Mouse (Mus musculus) CD4-positive naive resting alpha-beta T cell, adult 76 days (primary cell): ENCODE data around the gene Npb. TPM values are rescaled to one million over a fixed set of nuclear protein-coding genes. Genes with fewer than 3 reads are reported as not detected.

Experiments
- total RNA-seq: library from RNA; stranded (reverse); gene quantifications from one replicate; pipeline ENCODE4 v1.2.4, GENCODE M21; 2023

The Npb gene
- 6.0 TPM for total RNA-seq

DNA sequence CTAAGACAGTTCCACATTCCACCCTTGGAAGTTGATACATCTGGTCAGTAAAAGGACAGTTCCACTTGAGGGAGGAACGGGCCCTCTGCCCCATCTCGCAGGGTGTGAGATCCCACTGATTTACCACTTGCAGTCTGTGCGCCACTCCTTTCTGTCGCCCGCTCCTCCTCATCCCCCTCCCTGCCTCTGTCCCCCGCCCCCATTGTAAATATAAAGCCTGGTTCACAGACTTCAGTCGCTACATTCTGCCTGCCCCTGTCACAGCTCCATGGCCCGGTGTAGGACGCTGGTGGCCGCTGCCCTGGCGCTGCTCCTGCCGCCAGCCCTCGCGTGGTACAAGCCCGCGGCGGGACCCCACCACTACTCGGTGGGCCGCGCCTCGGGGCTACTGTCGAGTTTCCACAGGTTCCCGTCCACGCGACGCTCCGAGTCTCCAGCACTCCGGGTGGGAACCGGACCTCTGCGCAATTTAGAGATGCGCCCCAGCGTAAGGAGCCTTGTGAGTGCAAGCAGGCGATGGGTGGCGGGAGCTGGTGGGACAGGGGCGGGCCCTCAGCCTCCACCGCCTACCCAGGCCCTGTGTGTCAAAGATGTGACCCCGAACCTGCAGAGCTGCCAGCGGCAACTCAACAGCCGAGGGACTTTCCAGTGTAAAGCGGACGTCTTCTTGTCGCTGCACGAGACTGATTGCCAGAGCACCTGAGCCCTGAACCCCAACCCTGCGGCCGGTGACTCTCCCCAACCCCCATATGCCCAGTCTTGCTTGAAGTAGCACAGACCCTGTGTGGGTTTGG lies at the start of gene Npb:
Gene Npb, plus strand, starts transcription at position 237 of the 794 bp plus-strand sequence.

DNA sequence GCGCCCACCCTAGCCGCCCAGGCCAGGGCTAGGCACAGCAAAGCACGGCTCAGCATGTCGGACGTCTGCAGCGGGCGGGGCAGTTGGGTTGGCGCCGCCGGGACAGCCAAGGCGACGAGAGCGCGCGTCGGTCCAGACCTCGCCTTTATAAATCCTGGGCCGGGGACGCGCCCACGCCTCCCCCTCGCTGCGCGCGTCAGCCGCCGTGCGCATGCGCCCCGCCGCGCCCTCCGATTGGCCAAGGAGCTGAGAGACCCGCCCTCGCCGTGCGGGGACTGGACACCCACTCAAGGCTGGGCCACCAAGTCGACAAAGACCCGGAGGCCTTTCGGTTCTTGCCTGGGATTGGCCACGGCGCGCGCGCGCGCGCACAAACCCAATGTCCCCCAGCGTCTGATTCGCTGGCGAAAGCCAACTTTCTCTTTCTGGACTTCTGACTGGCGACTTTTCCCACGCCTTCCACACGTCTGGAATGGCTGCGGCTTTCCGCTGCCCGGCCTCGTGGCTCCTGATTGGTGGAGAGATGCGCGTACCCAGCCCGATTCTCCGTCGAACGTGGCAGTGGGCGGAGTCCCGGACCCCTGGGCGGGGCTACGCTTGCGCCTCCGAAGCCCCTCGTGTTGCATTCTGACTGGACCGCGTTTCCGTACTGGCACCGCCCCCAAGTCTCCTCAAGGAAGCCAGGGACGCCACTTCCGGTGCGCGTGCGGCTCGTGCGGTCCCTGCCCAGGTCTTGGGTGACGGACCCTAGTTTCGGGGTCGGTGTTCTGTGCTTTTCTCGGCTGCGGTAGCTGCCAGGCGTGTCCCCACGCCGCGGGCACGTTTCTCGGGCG lies 35.3 kb upstream of the Npb start, which contains the start of gene P4hb:
Gene P4hb, minus strand, starts transcription at position 502 of the 833 bp plus-strand sequence.

DNA sequence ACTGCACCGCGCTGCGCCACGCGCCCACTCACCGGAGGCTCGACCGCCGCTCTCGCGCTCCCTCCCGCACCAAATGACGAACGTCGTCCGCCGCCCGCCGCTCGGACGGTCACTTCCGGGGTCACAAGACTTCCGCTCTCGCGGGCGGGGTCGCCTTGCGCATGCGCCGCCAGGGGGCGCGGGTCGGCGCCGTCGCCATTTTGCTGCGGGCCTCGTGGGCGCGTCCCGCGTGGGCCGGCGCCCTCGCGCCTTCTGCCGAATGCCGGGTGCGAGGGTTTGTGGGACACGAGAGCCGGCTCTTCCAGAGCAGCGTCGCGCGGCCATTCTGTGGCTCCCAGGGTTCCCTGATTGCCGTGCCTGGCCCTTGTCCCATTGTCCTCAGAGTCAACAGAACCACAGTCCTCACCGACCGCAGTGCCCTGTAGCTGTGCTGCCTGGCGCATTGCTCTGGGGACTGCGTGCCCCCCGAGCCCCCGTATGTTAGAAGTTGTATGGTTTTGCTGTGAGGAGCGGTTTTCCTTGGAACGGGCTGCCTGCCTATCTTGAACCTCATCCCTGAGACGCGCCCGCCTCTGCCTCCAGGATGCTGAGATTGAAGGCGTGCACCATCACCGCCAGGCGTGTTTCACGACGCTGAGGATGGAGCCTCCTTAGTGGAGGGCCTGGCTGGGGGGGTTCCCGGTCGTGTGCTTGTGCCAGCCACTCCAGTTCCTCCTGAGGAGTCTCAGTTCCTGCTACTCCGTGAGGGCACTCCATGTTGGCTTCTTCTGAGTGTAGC lies 26.6 kb upstream of the Npb start, which contains the start of gene Arhgdia:
Gene Arhgdia, minus strand, starts transcription at position 135 of the 778 bp plus-strand sequence.

DNA sequence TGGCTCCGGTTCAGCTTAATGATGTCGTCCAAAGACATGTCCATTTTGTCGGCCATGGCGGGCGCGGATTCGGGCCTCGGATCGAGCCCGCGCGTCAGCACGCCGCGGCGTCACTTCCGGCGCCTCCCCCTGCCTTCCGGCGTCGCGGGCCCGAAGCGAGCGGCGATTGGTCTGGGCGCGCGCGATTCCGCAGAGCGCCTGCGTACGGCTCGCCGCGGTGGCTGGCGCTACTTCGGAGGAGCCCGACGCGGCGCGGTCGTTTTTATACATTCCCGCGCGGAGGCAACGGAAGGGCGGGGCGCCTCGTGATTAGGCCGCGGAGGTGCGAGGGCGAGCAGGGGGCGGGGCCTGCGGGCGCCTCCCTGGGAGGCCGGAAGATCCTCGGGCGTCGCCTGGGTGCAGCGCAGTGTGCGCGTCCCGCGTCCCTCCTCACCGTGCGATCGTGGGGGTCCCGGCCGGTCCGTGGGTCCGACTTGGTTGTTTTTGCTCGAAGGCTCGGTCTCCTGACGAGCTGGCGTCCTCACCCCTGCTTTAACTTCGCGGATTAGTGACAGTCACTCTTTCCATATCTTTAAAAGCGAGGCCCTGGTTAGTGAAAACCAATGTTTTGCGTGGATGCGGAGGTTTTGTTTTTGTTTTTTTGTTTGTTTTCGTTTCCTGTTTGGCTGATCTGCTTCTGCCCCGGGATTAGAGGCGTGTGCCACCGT lies 9.8 kb upstream of the Npb start, which contains the start of the genes Alyref and Anapc11:
Gene Alyref, minus strand, starts transcription at position 83 of the 707 bp plus-strand sequence.
Gene Anapc11, plus strand, starts transcription at position 139 of the 707 bp plus-strand sequence.

DNA sequence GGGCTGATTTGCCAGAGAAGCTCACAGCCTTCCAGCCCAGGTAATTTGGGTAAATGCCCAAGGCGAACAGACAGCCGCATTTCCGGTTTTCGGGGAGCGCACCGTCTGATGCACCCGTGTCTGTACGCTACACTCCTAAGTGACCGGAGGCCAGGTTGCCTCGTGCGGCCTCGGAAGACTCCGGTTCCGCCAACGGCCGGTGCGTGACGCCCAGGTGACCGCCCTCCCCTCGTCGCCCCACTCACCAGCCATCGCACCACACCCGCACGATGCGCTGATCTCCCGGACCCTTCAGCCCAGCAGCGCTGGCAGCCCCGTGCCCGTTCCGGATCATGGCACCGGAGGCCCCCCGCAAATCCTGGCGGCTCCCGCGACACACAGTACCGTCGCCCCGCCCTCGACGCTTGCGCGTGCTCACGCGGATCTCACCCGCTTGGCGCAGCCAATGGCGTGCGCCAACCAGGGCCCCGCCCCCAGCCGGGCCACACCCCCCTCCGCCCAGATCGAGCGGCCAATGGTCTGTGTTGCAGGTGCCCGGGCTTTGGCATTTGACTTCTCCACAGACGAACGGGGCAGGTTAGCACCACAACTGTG lies 9.3 kb downstream of the Npb start, which contains the start of gene Pcyt2:
Gene Pcyt2, minus strand, starts transcription at position 418 of the 594 bp plus-strand sequence.

DNA sequence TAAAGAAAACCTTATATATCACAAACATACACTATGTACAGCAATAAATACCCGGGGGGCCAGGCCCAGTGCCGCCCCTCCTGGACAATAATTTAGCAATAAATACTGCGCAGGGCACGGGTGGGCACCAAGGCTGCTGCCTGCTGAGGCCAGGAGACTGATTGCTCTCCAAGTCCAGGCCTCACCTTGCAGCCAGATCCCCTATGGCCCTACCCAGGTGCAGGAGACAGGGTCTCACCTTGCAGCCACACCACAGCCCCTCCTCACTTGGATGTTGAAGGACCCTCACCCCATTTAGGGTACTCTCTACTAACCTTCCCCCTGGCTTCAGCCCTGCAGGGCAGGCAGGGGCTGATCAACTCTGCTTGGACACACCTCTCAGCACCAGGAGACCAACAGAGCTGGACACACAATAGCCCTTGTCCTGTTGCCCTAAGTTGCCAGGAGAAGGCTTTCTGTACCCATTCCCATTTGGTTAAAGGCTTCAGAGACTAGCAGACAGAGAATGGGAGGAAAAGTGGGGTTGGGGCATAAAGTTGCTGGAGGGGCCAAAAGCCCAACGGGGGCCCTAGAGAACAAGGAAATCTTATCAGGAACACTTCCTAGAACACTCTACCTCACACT lies 17.0 kb downstream of the Npb start, which contains the start of gene Sirt7:
Gene Sirt7, minus strand, starts transcription at position 89 of the 624 bp plus-strand sequence.

DNA sequence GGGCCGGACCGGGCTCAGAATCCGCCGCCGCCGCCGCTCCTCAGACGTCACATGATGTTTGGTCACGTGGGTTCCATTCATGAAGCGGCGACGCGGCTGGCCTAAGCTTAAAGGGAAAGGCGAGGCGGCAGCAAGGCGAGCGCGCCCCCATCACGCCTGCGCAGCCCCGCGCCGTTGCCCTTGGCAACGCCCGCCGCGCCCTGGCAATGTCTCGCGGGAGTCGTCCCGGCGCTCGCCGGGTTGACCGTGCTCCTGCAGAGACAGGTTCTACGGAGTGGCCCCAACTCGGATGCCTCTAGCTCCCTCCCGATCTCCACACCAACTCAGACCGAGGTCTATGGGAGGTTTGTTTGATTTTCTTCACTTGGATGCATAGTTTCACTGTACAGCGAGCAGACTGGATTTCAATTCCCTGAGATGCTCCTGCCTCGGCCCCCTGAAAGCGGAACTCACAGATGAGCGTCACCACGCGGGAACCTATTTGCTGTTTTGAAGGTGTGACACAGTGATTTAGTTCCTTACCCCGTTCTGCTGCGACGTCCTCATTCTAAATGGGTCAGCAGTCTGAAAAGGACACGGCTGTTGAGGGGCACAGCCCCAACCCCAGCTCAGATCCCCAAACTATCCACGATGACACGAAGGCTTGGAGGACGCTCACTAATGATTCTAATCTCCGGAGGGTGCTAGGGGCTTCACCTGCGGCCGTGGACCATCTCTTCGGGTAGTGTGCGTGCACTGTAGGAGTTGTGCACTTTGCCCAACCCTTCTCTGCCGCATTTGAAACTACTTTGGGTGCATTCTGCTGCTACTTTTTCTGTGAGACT lies 25.5 kb downstream of the Npb start, which contains the start of gene Mafg:
Gene Mafg, minus strand, starts transcription at position 81 of the 824 bp plus-strand sequence.

DNA sequence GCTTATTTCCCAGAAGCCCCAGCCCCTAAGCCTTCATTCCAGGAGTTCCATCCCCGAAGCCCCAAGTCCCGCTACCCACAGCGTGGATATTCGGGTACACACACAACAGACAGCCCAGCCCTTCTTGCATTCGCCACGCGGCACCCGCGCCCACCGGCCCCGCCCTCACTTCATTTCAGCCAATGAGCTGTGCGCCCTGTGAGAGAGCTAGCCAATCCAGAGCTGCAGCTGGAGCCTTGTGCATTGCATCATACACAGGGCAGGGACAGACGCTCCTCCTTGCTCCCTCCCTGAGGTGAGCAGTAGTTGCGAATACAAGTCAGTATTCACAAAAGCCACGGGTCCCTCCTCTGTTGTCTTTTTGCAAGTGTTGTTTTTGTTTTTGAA lies 35.3 kb downstream of the Npb start, which contains the start of gene Pycr1:
Gene Pycr1, minus strand, starts transcription at position 169 of the 387 bp plus-strand sequence.

DNA sequence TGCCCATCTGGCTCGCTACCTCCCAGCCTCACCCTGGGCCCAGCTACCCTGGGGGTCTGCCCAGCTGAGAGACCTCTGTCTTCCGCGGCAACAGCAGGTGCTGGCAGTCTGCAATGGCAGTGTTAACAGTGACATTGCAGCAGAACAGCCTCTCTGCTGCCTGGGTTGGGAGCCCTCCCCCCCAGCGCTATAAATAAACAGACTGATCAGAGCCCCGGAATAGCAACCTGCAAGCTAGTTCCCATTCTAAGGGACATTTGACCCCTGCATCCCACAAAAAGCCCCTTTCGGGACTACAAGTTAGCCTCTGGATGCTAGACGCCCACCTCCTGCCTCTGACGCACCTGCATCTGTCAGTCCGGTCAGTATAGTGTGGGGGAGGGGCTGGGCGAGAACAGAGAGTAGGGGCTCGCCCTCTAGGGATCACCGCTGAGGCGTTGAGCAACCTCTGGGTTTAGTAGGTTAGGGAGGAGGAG lies 39.8 kb downstream of the Npb start, which contains the start of gene Myadml2:
Gene Myadml2, minus strand, starts transcription at position 158 of the 476 bp plus-strand sequence.

Other genes starting within 250 kb of the Npb start
- gene Fscn2, start 246.9 kb upstream of the Npb start, total RNA-seq = 1.1 TPM
- gene Faap100, start 229.7 kb upstream of the Npb start, total RNA-seq = 25.7 TPM
- gene Nploc4, start 170.8 kb upstream of the Npb start, total RNA-seq = 58.8 TPM
- 57.3 TPM for gene Tspan10, start 165.8 kb upstream of the Npb start, total RNA-seq
- 0.67 TPM for gene Pde6g, start 155.0 kb upstream of the Npb start, total RNA-seq
- 3.7 TPM for gene Oxld1, start 150.4 kb upstream of the Npb start, total RNA-seq
- gene Ccdc137, start 150.4 kb upstream of the Npb start, total RNA-seq = 35.0 TPM
- gene Arl16, start 140.9 kb upstream of the Npb start, total RNA-seq = 12.6 TPM
- 32.6 TPM for gene Mrpl12, start 123.9 kb upstream of the Npb start, total RNA-seq
- 9.1 TPM for gene Slc25a10, start 116.6 kb upstream of the Npb start, total RNA-seq
- gene Gcgr, start 77.8 kb upstream of the Npb start, total RNA-seq = not detected
- 37.9 TPM for gene Mcrip1, start 58.8 kb upstream of the Npb start, total RNA-seq
- gene Ppp1r27, start 57.3 kb upstream of the Npb start, total RNA-seq = not detected
- gene P4hb, start 35.2 kb upstream of the Npb start, total RNA-seq = 114 TPM
- 372 TPM for gene Arhgdia, start 26.9 kb upstream of the Npb start, total RNA-seq
- 104 TPM for gene Alyref, start 10.1 kb upstream of the Npb start, total RNA-seq
- gene Anapc11, start 10.1 kb upstream of the Npb start, total RNA-seq = 57.5 TPM
- gene Pcyt2, start 9.5 kb downstream of the Npb start, total RNA-seq = 152 TPM
- 96.6 TPM for gene Sirt7, start 16.8 kb downstream of the Npb start, total RNA-seq
- gene Mafg, start 25.1 kb downstream of the Npb start, total RNA-seq = 53.1 TPM
- gene Pycr1, start 35.3 kb downstream of the Npb start, total RNA-seq = 2.8 TPM
- not detected for gene Myadml2, start 39.7 kb downstream of the Npb start, total RNA-seq
- gene Notum, start 52.7 kb downstream of the Npb start, total RNA-seq = not detected
- gene Aspscr1, start 64.5 kb downstream of the Npb start, total RNA-seq = 106 TPM
- 18.0 TPM for gene Cenpx, start 105.3 kb downstream of the Npb start, total RNA-seq
- 31.1 TPM for gene Lrrc45, start 105.4 kb downstream of the Npb start, total RNA-seq
- gene Rac3, start 113.0 kb downstream of the Npb start, total RNA-seq = 1.1 TPM
- gene Dcxr, start 118.8 kb downstream of the Npb start, total RNA-seq = 3.0 TPM
- gene Cbr2, start 123.6 kb downstream of the Npb start, total RNA-seq = not detected
- 22.0 TPM for gene Hmga1b, start 154.3 kb downstream of the Npb start, total RNA-seq
- 12.3 TPM for gene Rfng, start 175.7 kb downstream of the Npb start, total RNA-seq
- gene Gps1, start 175.8 kb downstream of the Npb start, total RNA-seq = 56.1 TPM
- 51.9 TPM for gene Dus1l, start 187.9 kb downstream of the Npb start, total RNA-seq
- 142 TPM for gene Fasn, start 216.1 kb downstream of the Npb start, total RNA-seq